Mouse (Mus musculus): ENCODE results near the gene Zfp866. TPM values are rescaled to one million over a fixed set of nuclear protein-coding genes. Genes with fewer than 3 reads are reported as not detected.

Gene Zfp866
- polyA plus RNA-seq (2012; rRNA removed) = 9.2 and 14.3 TPM in 2 replicates

- peak; percentile 90 for DNase-seq
- TF ChIP-seq CTCF (IDR thresholded peaks at IDR 0.05; ENCODE audit: insufficient read depth, low read length) (no peak), POLR2A (IDR thresholded peaks at IDR 0.05; ENCODE audit: borderline replicate concordance, extremely low read depth, low read depth, low read length) (peak; percentile 86)
- under 1% methylated on average over 38 of the region's 38 CpGs for WGBS
- Histone ChIP-seq H3K4me3 (replicated peaks; ENCODE audit: extremely low read depth, low read depth, low read length) (peak within 1 kb of the TSS; percentile 93), H3K4me1 (ENCODE audit: control insufficient read depth, insufficient read depth, low read length) (peaks cover 3% of the 10 kb centered on the region; the same call in 1 of the 2 replicates)
Measured at GRCm38 (mm10) chr8:69790773-69791367, at the start of gene Zfp866, which contains the start of gene Atp13a1. Gene Zfp866, minus strand, starts transcription at chr8:69791178. Gene Atp13a1, plus strand, starts transcription at chr8:69791163.

- DNase-seq = no peak
- TF ChIP-seq POLR2A (IDR thresholded peaks at IDR 0.05; ENCODE audit: borderline replicate concordance, extremely low read depth, low read depth, low read length) (no peak), CTCF (IDR thresholded peaks at IDR 0.05; ENCODE audit: insufficient read depth, low read length) (no peak)
- no peaks in the 10 kb centered on the region for H3K4me1 ChIP-seq (ENCODE audit: control insufficient read depth, insufficient read depth, low read length)
- H3K4me3 ChIP-seq (replicated peaks; ENCODE audit: extremely low read depth, low read depth, low read length) = no peak overlapping the region
- 61% methylated on average over 8 of the region's 8 CpGs for WGBS
Measured at GRCm38 (mm10) chr8:69837057-69837682, 46.2 kb upstream of the Zfp866 start.

- no peak for TF ChIP-seq POLR2A (IDR thresholded peaks at IDR 0.05; ENCODE audit: borderline replicate concordance, extremely low read depth, low read depth, low read length)
- no peak for TF ChIP-seq CTCF (IDR thresholded peaks at IDR 0.05; ENCODE audit: insufficient read depth, low read length)
- WGBS = under 1% methylated on average over 38 of the region's 38 CpGs
- no peaks in the 10 kb centered on the region; the same call in 1 of the 2 replicates for H3K4me1 ChIP-seq (ENCODE audit: control insufficient read depth, insufficient read depth, low read length)
- peak; percentile 60 for DNase-seq
- peak within 1 kb of the TSS; percentile 64 for H3K4me3 ChIP-seq (replicated peaks; ENCODE audit: extremely low read depth, low read depth, low read length)
Measured at GRCm38 (mm10) chr8:69832298-69832853, 41.4 kb upstream of the Zfp866 start, which contains the start of gene Pbx4. Gene Pbx4, plus strand, starts transcription at chr8:69832491.

GRCm38 (mm10) chr8:69826371-69826770 is 35.4 kb upstream of the Zfp866 start:
- TF ChIP-seq POLR2A (IDR thresholded peaks at IDR 0.05; ENCODE audit: borderline replicate concordance, extremely low read depth, low read depth, low read length) (no peak), CTCF (IDR thresholded peaks at IDR 0.05; ENCODE audit: insufficient read depth, low read length) (no peak)
- DNase-seq = no peak

GRCm38 (mm10) chr8:69822386-69823191 is 31.6 kb upstream of the Zfp866 start, which contains the start of gene Lpar2:
Gene Lpar2, plus strand, starts transcription at chr8:69822429.
- Histone ChIP-seq H3K4me1 (ENCODE audit: control insufficient read depth, insufficient read depth, low read length) (no peaks in the 10 kb centered on the region), H3K4me3 (replicated peaks; ENCODE audit: extremely low read depth, low read depth, low read length) (peak within 1 kb of the TSS; percentile 56)
- TF ChIP-seq CTCF (IDR thresholded peaks at IDR 0.05; ENCODE audit: insufficient read depth, low read length) = no peak
- TF ChIP-seq POLR2A (IDR thresholded peaks at IDR 0.05; ENCODE audit: borderline replicate concordance, extremely low read depth, low read depth, low read length) = peak; percentile 28; the same call in 1 of the 2 replicates
- WGBS = 3% methylated on average over 34 of the region's 35 CpGs
- peak; percentile 55 for DNase-seq

More at GRCm38 (mm10) chr8:69826371-69826770, 35.4 kb upstream of the Zfp866 start:
- no peaks in the 10 kb centered on the region; the same call in 1 of the 2 replicates for H3K4me1 ChIP-seq (ENCODE audit: control insufficient read depth, insufficient read depth, low read length)
- WGBS = 88% methylated on average over 12 of the region's 12 CpGs
- H3K4me3 ChIP-seq (replicated peaks; ENCODE audit: extremely low read depth, low read depth, low read length) = no peak overlapping the region

GRCm38 (mm10) chr8:69821971-69822385 is 31.0 kb upstream of the Zfp866 start:
- 2% methylated on average over 20 of the region's 22 CpGs for WGBS
- no peak for DNase-seq

GRCm38 (mm10) chr8:69820466-69820865 is 29.5 kb upstream of the Zfp866 start:
- H3K4me3 ChIP-seq (replicated peaks; ENCODE audit: extremely low read depth, low read depth, low read length) = no peak overlapping the region
- no peak for DNase-seq
- no peaks in the 10 kb centered on the region for H3K4me1 ChIP-seq (ENCODE audit: control insufficient read depth, insufficient read depth, low read length)
- 80% methylated on average over 9 of the region's 9 CpGs for WGBS
- TF ChIP-seq POLR2A (IDR thresholded peaks at IDR 0.05; ENCODE audit: borderline replicate concordance, extremely low read depth, low read depth, low read length) = no peak
- TF ChIP-seq CTCF (IDR thresholded peaks at IDR 0.05; ENCODE audit: insufficient read depth, low read length) = no peak

More at GRCm38 (mm10) chr8:69821971-69822385, 31.0 kb upstream of the Zfp866 start:
- no peaks in the 10 kb centered on the region for H3K4me1 ChIP-seq (ENCODE audit: control insufficient read depth, insufficient read depth, low read length)
- TF ChIP-seq POLR2A (IDR thresholded peaks at IDR 0.05; ENCODE audit: borderline replicate concordance, extremely low read depth, low read depth, low read length) (no peak), CTCF (IDR thresholded peaks at IDR 0.05; ENCODE audit: insufficient read depth, low read length) (no peak)
- peak overlapping the region; percentile 17 for H3K4me3 ChIP-seq (replicated peaks; ENCODE audit: extremely low read depth, low read depth, low read length)

- no peak for DNase-seq
- no peak for TF ChIP-seq POLR2A (IDR thresholded peaks at IDR 0.05; ENCODE audit: borderline replicate concordance, extremely low read depth, low read depth, low read length)
- TF ChIP-seq CTCF (IDR thresholded peaks at IDR 0.05; ENCODE audit: insufficient read depth, low read length) = no peak
- Histone ChIP-seq H3K4me3 (replicated peaks; ENCODE audit: extremely low read depth, low read depth, low read length) (no peak overlapping the region), H3K4me1 (ENCODE audit: control insufficient read depth, insufficient read depth, low read length) (no peaks in the 10 kb centered on the region)
- WGBS = 95% methylated on average over 4 of the region's 4 CpGs
Measured at GRCm38 (mm10) chr8:69815396-69815795, 24.4 kb upstream of the Zfp866 start.

- no peak for DNase-seq
- Histone ChIP-seq H3K4me3 (replicated peaks; ENCODE audit: extremely low read depth, low read depth, low read length) (no peak overlapping the region), H3K4me1 (ENCODE audit: control insufficient read depth, insufficient read depth, low read length) (no peaks in the 10 kb centered on the region)
- TF ChIP-seq CTCF (IDR thresholded peaks at IDR 0.05; ENCODE audit: insufficient read depth, low read length) (no peak), POLR2A (IDR thresholded peaks at IDR 0.05; ENCODE audit: borderline replicate concordance, extremely low read depth, low read depth, low read length) (no peak)
- 95% methylated on average over 2 of the region's 2 CpGs for WGBS
Measured at GRCm38 (mm10) chr8:69814881-69815280, 23.9 kb upstream of the Zfp866 start.
